Mouse (Mus musculus) Muller cell, postnatal 12 days (primary cell): ENCODE results near the gene Hes7.
A peak's percentile ranks its signal among the peaks of the same experiment; 100 is the strongest.

Experiments
- DNase-seq: peaks from one replicate; pipeline ENCODE4 v3.0.0-alpha.2; 2015; ENCODE audit errors: inconsistent ontology term

The Hes7 gene

DNA sequence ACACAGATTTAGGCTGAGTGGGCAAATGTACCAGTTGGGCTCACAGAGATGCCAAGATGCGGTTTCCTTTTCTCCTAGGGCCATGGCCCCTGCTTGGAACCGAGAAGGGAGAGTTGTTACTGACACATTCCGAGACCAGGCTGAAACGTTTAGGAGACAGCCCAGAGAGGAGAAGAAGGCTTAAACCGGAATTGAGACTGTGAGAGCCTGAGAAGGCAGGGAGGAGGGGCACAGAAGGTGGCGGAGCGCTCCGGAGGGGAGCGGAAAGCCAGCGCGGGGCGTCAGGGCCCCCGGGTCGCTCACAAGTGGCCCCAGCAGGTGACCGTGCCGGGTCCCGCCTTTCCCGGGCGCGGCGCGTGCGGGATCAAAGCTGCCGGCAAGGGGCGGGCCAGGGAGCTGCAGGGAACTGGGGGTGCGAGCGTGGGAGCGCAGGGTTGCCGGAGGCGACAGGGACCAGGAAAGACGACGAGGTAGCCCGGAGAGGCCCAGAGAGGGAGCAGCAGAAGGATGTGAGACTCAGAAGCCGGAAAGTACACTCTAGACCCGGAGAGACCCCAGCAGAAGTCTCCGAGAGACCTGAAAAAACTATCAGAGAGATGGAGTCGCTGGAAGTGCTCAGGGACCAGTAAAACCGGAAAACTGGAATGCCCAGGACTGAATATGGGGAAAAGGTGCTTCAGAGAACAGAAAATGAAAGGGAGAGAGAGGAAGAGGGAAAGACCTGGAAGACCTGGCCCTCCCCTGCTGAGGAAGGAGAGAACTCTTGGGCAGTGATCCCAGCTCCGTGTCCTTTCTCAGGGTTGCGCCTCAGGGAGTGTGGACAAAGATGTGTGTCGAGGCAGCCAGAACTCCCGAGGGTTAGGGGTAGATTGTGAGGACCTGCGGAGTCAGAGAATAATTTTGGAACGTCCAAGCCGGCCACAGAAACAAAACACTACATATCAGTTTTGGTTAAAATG lies 2.2 kb upstream of the Hes7 start:
- peak; percentile 72 for DNase-seq

DNA sequence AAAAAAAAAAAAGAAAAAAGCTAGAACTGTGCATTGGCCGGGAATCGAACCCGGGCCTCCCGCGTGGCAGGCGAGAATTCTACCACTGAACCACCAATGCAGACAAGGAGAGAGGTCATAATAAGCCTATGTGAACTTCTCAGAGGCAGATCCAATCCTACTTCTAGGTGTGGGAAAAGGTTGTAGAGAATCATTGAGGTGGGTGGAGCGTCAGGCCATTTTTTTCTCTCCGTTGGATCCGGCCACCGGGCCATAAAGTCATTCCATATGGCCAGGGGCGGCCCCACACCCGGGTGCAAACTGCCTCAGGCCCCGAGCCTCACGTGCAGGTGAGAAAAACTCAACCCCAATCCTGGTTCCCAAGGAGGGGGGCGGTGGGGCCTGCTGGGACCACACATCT lies 1.4 kb upstream of the Hes7 start:
- peak; percentile 87 for DNase-seq

GRCm38 (mm10) chr11:69119446-69120155 lies 603 bp upstream of the Hes7 start:
- DNase-seq = no peak

DNA sequence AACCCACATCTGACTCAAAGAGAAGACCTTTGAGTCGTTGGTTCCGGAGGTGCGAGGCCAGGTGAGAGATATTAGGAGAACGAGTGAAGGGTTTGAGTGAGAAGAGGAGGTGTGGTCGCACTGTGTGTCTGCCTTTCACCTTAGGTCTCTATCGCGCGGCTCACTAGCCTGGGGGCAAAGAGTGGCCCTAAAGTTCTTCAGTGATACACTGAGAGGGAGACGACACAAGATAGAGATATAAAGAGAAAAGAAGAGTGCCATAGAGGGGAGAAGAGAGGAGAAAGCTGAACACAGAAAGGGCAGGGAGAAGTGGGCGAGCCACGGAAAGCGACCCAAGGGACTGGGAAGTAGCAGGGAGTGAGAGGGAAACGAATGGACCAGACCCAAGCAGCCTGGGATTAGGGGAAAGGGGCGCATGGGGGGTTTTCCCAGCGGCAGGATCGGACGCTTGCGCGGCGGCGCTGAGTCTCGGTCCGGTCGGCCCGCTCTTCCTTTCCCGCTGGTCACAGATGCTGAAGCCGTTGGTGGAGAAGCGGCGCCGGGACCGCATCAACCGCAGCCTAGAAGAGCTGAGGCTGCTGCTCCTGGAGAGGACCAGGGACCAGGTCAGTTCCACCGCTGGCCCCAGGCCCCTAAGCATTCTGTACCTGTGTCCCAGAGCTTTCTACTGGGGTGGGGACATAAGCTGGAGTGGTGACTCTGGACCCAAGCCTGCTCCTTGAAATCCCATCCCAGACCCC lies 967 bp downstream of the Hes7 start:
- peak; percentile 55 for DNase-seq

DNA sequence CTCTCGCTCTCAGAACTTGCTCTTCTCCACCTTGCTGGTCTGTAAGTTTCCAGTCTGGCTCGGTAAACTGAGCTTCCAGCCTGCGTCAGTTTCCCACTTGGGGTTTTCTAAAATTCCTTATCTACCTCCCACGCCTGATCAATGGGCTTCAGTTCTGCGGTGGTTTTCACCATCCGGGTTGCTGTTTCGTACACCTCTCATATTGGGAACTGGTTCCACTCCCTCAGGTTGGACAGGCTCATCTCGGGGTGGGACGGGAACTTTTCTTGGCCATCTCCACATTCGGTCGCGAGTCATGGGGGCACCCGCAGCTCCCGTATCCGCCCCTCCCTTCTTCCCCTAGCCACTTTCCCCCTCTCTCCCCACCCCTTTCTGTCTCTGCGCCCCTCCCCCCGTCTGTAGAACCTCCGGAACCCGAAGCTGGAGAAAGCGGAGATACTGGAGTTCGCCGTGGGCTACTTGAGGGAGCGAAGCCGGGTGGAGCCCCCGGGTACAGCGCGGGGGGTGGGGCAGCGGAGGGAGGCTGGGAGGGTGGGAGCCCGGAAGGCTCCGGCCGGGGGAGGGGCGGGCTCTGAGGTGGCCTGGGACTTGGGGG lies 1.6 kb downstream of the Hes7 start:
- peak; percentile 75 for DNase-seq

DNA sequence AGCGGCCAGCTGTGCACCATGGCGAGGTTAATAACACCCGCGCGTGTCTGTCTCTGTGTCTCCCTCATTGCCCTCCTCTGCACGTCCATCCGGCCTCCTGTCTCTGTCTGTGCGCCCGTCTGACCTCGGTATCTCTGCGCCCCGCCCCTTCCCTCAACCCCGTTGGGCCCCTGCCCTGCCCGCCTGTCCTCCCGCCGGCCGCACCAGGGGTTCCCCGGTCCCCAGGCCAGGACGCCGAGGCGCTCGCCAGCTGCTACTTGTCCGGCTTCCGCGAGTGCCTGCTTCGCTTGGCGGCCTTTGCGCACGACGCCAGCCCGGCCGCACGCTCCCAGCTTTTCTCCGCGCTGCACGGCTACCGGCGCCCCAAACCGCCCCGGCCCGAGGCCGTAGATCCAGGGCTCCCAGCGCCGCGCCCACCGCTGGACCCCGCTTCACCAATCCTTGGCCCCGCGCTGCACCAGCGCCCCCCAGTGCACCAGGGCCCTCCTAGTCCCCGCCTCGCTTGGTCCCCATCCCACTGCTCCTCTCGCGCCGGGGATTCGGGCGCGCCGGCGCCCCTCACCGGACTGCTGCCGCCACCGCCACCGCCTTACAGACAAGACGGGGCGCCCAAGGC lies 2.2 kb downstream of the Hes7 start, which contains the start of gene 9130213A22Rik:
TSS of gene 9130213A22Rik (minus strand) at position 254 of the 616 bp plus-strand sequence.
- peak; percentile 97 for DNase-seq

- DNase-seq = peak; percentile 99
Observed at GRCm38 (mm10) chr11:69123056-69123692, 3.0 kb downstream of the Hes7 start.

DNA sequence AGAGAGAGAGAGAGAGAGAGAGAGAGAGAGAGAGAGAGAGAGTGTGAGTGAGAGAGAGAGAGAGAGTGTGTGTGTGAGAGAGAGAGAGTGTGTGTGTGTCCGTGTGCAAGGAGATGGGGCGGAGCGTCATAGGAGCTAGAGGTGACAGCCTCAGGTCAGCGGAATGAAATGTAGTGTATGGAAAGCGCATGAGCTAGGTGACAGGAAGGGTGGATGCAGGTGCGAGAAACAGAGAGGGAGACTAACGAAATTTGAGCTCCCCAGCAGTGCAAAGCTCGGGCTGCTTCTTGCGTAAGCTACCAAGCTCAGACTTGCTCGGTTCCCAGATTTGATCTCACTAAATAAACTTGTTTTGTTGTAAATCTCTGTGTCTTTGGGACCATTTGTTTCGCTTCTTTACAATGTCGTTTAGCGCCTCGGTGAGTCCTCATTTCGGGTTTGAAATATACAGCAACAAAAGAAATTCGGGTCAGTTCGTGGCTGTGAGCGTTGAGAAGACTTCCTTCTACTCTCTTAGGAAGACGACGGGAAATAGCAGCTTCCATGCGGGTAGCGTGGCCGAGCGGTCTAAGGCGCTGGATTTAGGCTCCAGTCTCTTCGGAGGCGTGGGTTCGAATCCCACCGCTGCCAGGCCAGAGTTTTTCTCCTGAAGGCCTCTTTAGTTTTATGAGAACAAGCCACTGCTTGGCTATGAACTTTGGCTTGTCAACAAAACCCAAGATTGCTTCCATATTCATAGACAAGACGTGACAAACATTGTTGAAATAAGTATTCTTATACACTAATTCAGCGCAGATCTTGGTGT lies 3.7 kb downstream of the Hes7 start:
- peak; percentile 96 for DNase-seq

DNA sequence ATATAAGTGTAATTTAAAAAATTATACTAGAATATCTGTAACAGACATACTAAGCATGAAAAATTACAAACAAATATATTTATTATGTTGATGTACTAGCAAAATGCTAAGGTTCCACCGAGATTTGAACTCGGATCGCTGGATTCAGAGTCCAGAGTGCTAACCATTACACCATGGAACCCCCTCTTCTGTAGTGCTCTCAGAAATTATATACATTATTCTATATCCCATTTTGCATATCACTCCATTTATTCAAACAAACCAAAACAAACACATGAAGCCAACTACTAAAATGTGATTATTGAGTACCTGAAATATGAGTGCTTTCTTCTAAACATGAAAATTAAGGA lies 4.3 kb downstream of the Hes7 start:
- no peak for DNase-seq

- peak; percentile 89 for DNase-seq
Observed at GRCm38 (mm10) chr11:69125041-69125851, 5.0 kb downstream of the Hes7 start.

- no peak for DNase-seq
Observed at GRCm38 (mm10) chr11:69125852-69125918, 5.5 kb downstream of the Hes7 start, which contains the start of gene Aloxe3. Gene Aloxe3 (plus strand): TSS chr11:69125896.

- peak; percentile 65 for DNase-seq
Observed at GRCm38 (mm10) chr11:69125919-69126705, 5.9 kb downstream of the Hes7 start.

DNA sequence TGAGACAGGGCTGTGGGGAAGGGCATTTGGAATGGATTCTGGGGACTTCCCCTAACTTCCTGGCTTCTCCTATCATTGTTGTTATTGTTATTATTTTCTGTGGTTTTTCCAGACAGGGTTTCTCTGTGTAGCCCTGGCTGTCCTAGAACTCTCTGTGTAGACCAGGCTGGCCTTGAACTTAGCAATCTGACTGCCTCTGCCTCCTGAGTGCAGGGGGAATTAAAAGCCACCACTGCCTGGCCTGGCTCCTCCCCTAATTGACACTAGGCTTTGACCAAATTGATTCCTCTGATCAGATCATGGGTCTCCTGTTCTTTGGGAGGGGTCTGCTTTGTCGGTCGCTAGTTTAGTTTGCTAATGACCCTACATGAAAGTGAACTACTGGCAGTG lies 6.5 kb downstream of the Hes7 start:
- DNase-seq = no peak

GRCm38 (mm10) chr11:69128426-69129122 lies 8.4 kb downstream of the Hes7 start:
- DNase-seq = no peak

- DNase-seq = no peak
Observed at GRCm38 (mm10) chr11:69133566-69133922, 13.3 kb downstream of the Hes7 start.

- peak; percentile 44 for DNase-seq
Observed at GRCm38 (mm10) chr11:69133923-69134621, 13.9 kb downstream of the Hes7 start.

GRCm38 (mm10) chr11:69134622-69134968 lies 14.4 kb downstream of the Hes7 start:
- no peak for DNase-seq

GRCm38 (mm10) chr11:69135361-69135760 lies 15.2 kb downstream of the Hes7 start:
- DNase-seq = no peak
